Mouse (Mus musculus): Measurements from ENCODE around the gene Oat.

DNA sequence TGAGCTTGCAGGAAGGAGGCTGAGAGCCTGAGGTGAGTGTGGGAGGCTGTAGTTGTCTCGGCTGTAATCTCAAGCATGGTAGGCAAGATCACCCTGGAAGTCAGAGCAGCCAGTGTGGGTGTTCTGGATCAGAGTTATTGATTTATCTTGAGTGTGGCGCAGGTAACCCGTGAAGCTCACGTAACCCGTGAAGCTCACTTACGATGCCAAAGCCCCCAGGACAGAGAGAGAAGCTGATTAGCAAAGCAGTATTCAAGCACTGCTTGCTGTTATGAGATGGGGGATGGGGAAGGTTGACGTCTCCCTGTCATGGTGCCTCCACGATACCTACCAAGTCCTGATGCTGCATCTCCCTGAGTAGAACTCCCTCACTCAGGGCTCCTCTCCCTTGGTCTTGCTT, 43.4 kb upstream of the Oat start:
- TF ChIP-seq CTCF (IDR thresholded peaks at IDR 0.05): no peak
- TF ChIP-seq POLR2A (IDR thresholded peaks at IDR 0.05; ENCODE audit: insufficient read depth, low read depth, low read length): no peak
- TF ChIP-seq EP300 (IDR thresholded peaks at IDR 0.05; ENCODE audit: insufficient read depth, low read depth, low read length): no peak

Data from heart, adult 2 months (tissue).